Mouse (Mus musculus): ENCODE measurements around the gene Twsg1.
"Not testable (repeated sequence)": the region's sequence is repeated elsewhere in the genome, so short reads cannot be mapped to it uniquely, and the experiment has no call there.

Gene Twsg1

DNA sequence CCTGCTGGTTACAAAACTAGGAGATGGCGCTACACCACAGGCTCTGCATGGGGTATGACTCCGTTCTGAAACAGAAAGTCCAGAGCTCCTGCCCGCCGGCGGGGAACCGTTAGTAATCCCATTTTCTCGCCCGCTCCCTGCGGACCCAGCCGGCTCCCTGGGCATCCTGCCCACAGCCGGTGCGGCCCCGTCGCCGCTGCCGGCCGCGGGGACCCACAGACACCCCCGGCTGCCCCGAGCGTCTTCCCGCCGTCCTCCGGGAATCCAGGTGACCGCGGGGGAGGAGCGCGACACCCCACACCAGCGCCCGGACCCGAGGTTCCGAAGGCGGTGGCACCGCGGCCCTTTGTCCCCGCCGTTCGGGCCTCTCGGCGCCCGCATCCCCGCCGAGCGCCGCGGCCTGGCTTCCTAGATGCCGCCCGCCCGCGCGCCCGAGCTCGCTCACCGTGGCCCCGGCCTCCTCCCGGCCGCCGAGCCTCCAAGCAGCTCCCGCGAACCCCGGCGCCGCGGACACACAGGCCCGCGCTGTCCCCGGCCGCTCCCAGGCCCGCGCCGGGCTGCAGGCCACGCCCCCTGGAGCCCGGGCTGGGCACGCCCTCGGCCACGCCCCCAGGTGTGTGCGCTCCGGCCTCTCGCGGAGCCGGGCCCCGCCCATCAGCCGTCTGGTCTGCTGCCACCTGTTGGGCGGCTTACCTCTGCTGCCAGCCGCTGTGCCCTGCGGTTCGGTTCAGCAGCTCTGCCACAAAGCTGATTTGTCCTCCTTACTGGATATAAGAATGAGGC lies at the start of gene Twsg1:
Gene Twsg1, minus strand, starts transcription at position 605 of the 783 bp plus-strand sequence.
- peak; percentile 88 for DNase-seq (ENCODE audit: extremely low read depth, insufficient read length, low spot score)

GRCm38 (mm10) chr17:65988151-65988820 lies 37.3 kb upstream of the Twsg1 start:
- no peak for DNase-seq (ENCODE audit: extremely low read depth, insufficient read length, low spot score)

DNA sequence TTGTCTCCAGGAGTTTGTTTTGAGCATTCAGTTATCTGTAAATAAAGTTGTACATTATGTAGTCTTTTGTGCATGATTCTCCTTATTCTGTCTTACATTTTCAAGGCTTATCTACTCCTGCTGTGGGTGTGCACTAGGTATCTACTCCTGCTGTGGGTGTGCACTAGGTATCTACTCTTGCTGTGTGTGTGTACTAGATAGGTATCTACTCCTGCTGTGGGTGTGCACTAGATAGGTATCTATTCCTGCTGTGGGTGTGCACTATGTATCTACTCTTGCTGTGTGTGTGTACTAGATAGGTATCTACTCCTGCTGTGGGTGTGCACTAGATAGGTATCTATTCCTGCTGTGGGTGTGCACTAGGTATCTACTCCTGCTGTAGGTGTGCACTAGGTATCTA lies 25.7 kb upstream of the Twsg1 start:
- DNase-seq (ENCODE audit: extremely low read depth, insufficient read length, low spot score), result not testable (repeated sequence)

DNA sequence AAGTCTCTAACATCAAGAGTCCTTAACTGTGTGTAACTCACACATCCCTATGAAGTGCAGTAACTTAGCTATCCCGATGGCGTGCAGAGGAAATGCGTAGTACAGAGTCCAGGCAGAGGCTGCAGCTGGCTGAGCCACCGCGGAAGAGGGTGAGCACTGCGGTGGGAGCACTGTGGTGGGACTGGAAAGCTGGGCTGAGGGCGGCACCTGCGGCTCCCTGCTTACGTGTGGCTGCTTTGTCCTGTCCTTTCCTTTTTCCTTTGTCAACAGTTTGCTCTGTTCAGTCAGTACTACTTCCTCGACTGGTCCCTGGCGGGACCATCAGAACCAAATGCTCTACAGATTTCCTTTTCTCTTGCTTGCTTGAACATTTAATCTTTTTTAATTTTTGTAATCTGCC lies 16.7 kb upstream of the Twsg1 start:
- DNase-seq (ENCODE audit: extremely low read depth, insufficient read length, low spot score), result no peak

DNA sequence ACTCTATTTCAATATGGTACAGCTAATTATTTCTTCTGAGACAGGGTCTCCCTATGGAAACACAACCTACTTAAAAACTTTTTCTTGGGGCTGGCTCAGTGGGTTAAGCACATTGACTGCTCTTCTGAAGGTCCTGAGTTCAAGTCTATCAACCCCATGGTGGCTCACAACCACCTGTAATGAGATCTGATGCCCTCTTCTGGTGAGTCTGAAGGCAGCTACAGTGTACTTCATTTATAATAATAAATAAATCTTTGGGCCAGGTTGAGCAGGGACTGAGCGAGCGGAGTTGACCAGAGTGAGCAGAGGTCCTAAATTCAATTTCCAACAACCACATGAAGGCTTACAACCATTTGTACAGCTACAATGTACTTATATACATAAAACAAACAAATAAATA lies 11.2 kb upstream of the Twsg1 start:
- DNase-seq (ENCODE audit: extremely low read depth, insufficient read length, low spot score), result no peak

- peak; percentile 35 for DNase-seq (ENCODE audit: extremely low read depth, insufficient read length, low spot score)
Measured at GRCm38 (mm10) chr17:65961606-65962136, 10.6 kb upstream of the Twsg1 start.

- no peak for DNase-seq (ENCODE audit: extremely low read depth, insufficient read length, low spot score)
Measured at GRCm38 (mm10) chr17:65959011-65959410, 8.0 kb upstream of the Twsg1 start.

- no peak for DNase-seq (ENCODE audit: extremely low read depth, insufficient read length, low spot score)
Measured at GRCm38 (mm10) chr17:65958366-65958765, 7.3 kb upstream of the Twsg1 start.

- no peak for DNase-seq (ENCODE audit: extremely low read depth, insufficient read length, low spot score)
Measured at GRCm38 (mm10) chr17:65957782-65958325, 6.8 kb upstream of the Twsg1 start.

DNA sequence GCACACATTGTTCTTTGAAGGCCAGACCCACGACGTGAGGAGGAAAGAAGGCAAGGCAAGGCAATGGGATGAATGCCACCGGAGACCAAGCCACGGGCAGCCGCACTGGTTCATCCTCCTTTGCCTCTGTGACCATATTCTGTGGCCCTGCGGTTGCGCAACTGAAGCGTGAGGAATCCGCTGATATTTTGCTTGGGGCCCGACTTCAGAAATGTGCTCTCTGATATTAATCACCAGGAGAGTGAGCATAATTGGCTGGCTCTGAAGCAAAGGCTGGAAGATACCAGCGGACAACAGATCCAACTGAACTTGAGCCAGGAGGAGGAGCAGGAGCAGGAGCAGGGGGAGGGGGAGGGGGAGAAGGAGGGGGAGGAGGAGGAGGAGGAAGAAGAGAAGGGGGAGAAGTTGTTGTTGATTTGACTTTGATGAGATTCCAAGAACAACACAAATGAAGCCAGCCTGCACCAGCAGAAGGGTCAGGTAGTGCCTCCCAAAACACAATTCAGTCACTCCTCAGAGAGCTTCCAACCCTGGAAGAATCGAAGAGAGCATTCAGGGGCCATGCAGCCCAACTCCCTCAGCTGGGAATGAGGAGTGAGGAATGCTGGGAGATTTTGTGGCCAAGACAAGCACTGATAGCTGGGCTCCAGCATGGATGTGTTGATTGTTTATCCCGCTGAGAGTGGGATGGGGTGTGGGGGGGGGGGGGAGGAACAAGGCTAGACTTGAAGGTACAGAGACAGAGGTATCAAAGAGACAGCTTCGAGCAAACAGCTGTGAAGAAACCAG lies 6.2 kb upstream of the Twsg1 start:
- DNase-seq (ENCODE audit: extremely low read depth, insufficient read length, low spot score), result no peak

DNA sequence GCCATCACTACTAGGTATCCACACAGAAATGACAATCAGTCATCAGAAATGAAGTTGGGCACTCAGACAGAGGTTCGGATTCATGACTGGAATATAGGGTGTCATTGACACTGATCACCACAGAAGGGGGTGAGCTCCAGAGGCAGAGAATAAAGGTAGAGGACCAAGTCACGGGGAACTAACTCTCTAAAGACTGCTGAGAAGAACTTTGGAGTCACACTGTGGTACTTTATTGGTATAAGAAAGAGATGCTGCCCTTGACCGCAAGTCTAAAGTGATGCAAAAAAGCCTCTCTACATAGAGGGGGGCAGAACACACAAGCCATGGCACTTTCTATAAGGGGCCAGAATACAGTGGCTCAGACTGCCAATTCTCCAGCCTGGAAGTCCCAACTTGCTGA lies 5.1 kb upstream of the Twsg1 start:
- DNase-seq (ENCODE audit: extremely low read depth, insufficient read length, low spot score), result no peak

GRCm38 (mm10) chr17:65953959-65954358 lies 2.9 kb upstream of the Twsg1 start:
- DNase-seq (ENCODE audit: extremely low read depth, insufficient read length, low spot score), result no peak

GRCm38 (mm10) chr17:65952083-65952482 lies 1.1 kb upstream of the Twsg1 start:
- DNase-seq (ENCODE audit: extremely low read depth, insufficient read length, low spot score), result no peak

GRCm38 (mm10) chr17:65950183-65950582 lies 843 bp downstream of the Twsg1 start:
- DNase-seq (ENCODE audit: extremely low read depth, insufficient read length, low spot score), result no peak

DNA sequence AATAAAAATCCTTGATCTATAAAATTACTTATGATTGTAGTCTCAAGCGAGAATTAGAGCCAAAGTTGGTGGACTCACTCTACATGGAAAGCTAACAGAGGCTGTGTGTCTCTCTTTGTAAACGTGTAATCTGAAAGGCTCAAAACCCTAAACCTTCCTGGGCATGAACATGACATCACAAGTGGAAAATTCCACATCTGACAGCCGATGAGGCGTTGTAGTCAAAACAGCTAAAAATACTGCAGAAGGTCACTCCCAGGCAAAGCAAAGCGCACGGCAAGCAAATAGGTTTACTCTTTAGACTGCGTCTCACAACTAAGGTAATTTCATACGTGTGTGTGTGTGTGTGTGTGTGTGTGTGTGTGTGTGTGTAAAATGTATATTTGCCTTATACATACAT lies 3.7 kb downstream of the Twsg1 start:
- DNase-seq (ENCODE audit: extremely low read depth, insufficient read length, low spot score), result no peak

DNA sequence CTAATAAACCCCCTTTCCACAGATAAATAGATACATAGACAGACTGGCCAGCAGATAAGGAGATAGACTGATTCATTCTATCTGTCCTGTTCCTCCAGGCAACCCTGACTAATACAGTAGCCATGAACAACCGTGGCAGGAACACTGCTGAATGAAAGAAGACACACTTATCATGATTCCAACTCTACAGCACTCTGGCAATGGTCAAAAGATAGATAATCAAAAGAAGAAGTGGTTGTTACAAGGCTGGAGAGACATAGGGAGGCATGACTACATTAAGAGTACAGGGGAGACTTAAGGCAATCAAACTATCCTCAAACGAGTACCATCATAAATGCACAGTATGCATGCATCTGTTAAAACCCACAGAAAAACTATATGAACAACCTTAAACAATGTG lies 5.6 kb downstream of the Twsg1 start:
- no peak for DNase-seq (ENCODE audit: extremely low read depth, insufficient read length, low spot score)

DNA sequence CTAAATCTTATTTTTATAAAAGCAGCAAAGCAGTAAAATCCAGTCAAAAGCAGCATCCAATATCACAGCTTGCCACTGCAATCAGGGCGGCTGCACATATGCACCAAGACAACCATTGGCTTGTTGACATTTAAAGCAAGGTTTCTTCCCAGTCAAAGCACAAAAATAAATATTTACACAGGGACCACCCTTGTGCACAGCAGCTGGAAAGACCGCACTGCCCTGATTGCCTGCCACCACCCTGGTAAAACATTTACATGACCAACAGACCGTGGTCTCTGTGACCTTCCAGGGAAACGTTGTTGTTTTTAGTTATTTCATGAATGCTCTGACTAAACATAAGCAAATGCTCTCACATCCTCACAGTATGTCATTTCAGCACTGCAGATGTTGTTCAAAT lies 8.6 kb downstream of the Twsg1 start:
- DNase-seq (ENCODE audit: extremely low read depth, insufficient read length, low spot score), result no peak

GRCm38 (mm10) chr17:65941275-65941674 lies 9.8 kb downstream of the Twsg1 start:
- no peak for DNase-seq (ENCODE audit: extremely low read depth, insufficient read length, low spot score)

DNA sequence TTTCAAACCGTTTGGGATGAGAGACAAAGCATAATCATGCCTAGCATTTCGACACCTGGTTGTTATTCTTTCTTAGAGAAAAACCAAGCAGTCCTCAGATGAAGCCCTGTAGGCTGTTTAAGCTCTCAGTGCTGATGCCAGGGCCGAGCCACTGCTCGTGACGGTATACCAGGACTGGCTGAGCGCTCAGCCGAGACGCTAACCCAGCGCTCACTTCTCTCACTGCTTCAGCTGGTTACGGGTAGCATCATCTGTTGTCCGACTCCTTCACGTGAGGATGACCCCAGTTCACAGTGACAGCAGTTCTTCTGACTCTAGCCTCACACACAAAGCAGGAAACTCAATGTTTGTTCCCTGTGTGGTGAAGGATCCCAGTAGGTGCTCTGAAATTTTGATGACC lies 10.8 kb downstream of the Twsg1 start:
- DNase-seq (ENCODE audit: extremely low read depth, insufficient read length, low spot score), result no peak

DNA sequence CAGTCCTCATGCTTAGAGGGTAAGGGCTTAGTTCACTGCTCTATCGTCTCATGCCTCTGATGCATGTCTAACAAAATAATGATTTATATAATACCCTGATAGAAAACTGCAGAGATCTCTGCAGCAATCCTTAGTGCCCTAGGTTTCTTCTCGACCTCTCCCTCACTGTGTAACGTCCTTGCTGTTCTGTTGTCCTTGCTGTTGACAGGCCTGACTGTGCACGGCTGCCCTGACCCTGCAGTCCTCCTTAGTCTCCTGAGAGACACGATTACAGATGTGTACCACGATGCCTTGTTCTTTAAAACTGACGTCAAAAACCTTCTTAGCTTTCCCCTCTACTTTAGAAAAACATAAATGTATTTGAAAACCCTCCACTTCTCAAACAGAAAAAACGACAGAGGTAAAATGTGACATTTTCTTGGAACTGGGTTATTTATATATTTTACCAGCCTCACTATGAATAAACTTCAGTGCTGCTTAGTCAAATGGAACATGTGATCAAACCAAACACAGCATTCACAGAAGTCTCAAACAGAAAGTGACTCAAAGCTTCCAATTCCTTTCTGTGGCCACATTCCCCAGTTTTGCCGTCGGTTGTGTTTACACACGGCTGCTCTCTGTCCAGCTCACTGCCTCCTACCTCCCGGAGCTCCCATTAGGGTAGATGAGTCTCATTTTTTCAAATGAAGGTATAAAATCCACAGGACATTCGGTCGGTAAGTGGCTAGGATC lies 11.4 kb downstream of the Twsg1 start:
- peak; percentile 37 for DNase-seq (ENCODE audit: extremely low read depth, insufficient read length, low spot score)

All from 3134 (cell line).